Mouse (Mus musculus) CH12.LX (cell line): ENCODE results near the gene Tnfrsf22. TPM values are rescaled to one million over a fixed set of nuclear protein-coding genes. Genes with fewer than 3 reads are reported as not detected.

ENCODE experiments used
- DNase-seq: peaks from one replicate; pipeline ENCODE4 v3.0.0-alpha.2; 2013; ENCODE audit errors: extremely low read depth
- H3K27ac ChIP-seq: 2 replicates; pipeline ENCODE4 v1.5.1; 2012; ENCODE audit warnings: low read depth, mild to moderate bottlenecking, control low read depth, moderate library complexity; ENCODE audit not compliant: insufficient read depth
- H3K27me3 ChIP-seq: replicated peaks from 2 replicates; pipeline ENCODE3; 2012; ENCODE audit warnings: inconsistent platforms
- H3K36me3 ChIP-seq, 2 experiments: replicated peaks in 1 of 2; 2 replicates each; pipeline versions ENCODE3 to v1.6.1; 2012; ENCODE audit warnings: inconsistent platforms in 1 of 2, low read length in 1 of 2, mild to moderate bottlenecking in 1 of 2, mixed read lengths in 1 of 2, moderate library complexity in 1 of 2; ENCODE audit not compliant: control insufficient read depth in 1 of 2, insufficient read depth in 1 of 2
- H3K4me1 ChIP-seq, 2 experiments: 2 replicates each; pipeline ENCODE4 v1.6.1; 2012; ENCODE audit warnings: inconsistent platforms in 1 of 2, moderate library complexity in 1 of 2; ENCODE audit not compliant: insufficient read depth in 2 of 2, control insufficient read depth in 1 of 2
- H3K4me2 ChIP-seq: 2 replicates; pipeline ENCODE4 v1.6.1; 2012; ENCODE audit warnings: low read depth, mild to moderate bottlenecking, control low read depth; ENCODE audit not compliant: poor library complexity, insufficient read depth, severe bottlenecking
- H3K4me3 ChIP-seq, 3 experiments: fragments of 150-350 bp in 1 of 3; sonication (generic) in 1 of 3; replicated peaks in 1 of 3; 2 replicates each; pipeline versions ENCODE3 to v1.5.1; 2011 to 2012; ENCODE audit warnings: low read depth in 2 of 3, low read length in 2 of 3, mild to moderate bottlenecking in 2 of 3, moderate library complexity in 2 of 3, control low read depth in 1 of 3, improper control_type of control experiment in 1 of 3, inconsistent platforms in 1 of 3, mixed read lengths in 1 of 3; ENCODE audit not compliant: poor library complexity in 1 of 3
- H3K79me2 ChIP-seq: replicated peaks from 2 replicates; pipeline ENCODE4 v1.6.1; 2012; ENCODE audit warnings: mild to moderate bottlenecking, moderate library complexity; ENCODE audit not compliant: control insufficient read depth, poor library complexity, insufficient read depth, severe bottlenecking; ENCODE audit errors: extremely low read depth
- H3K9ac ChIP-seq: 2 replicates; pipeline ENCODE4 v1.6.1; 2012; ENCODE audit warnings: low read depth, mild to moderate bottlenecking, control low read depth, moderate library complexity; ENCODE audit not compliant: insufficient read depth
- H3K9me3 ChIP-seq: replicated peaks from 2 replicates; pipeline ENCODE3; 2012; ENCODE audit warnings: low read length, inconsistent platforms, mixed read lengths
- BHLHE40 ChIP-seq: IDR thresholded peaks from 2 replicates; pipeline ENCODE4 v1.6.1; 2011; ENCODE audit warnings: mild to moderate bottlenecking, low read depth, low read length, improper control_type of control experiment
- CHD2 ChIP-seq: IDR thresholded peaks from 2 replicates; pipeline ENCODE4 v1.6.1; 2011; ENCODE audit warnings: low read length, improper control_type of control experiment
- E2F4 ChIP-seq: IDR thresholded peaks from 2 replicates; pipeline ENCODE4 v1.6.1; 2011; ENCODE audit warnings: low read depth, low read length, improper control_type of control experiment; ENCODE audit not compliant: insufficient replicate concordance
- ELF1 ChIP-seq: IDR thresholded peaks from 2 replicates; pipeline ENCODE4 v1.6.1; 2014; ENCODE audit warnings: low read depth, mild to moderate bottlenecking, inconsistent platforms, low read length, improper control_type of control experiment
- EP300 ChIP-seq: IDR thresholded peaks from 2 replicates; pipeline ENCODE4 v1.6.1; 2011; ENCODE audit warnings: low read length, improper control_type of control experiment
- ETS1 ChIP-seq: conservative IDR thresholded peaks from 2 replicates; pipeline ENCODE4 v1.6.1; 2012; ENCODE audit warnings: low read depth, mild to moderate bottlenecking, inconsistent platforms, low read length, improper control_type of control experiment, moderate library complexity
- GABPA ChIP-seq: IDR thresholded peaks from 2 replicates; pipeline ENCODE4 v1.6.1; 2012; ENCODE audit warnings: low read depth, low read length, improper control_type of control experiment, inconsistent platforms; ENCODE audit not compliant: insufficient replicate concordance
- KAT2A ChIP-seq: IDR thresholded peaks from 2 replicates; pipeline ENCODE4 v1.6.1; 2012; ENCODE audit warnings: low read length, improper control_type of control experiment, inconsistent platforms; ENCODE audit not compliant: insufficient replicate concordance
- MAFK ChIP-seq: IDR thresholded peaks from 2 replicates; pipeline ENCODE4 v1.6.1; 2011; ENCODE audit warnings: low read length, improper control_type of control experiment; ENCODE audit not compliant: insufficient replicate concordance
- MAX ChIP-seq: IDR thresholded peaks from 2 replicates; pipeline ENCODE4 v1.6.1; 2011; ENCODE audit warnings: low read length, improper control_type of control experiment
- MEF2A ChIP-seq: IDR thresholded peaks from 2 replicates; pipeline ENCODE4 v1.6.1; 2014; ENCODE audit warnings: low read depth, mild to moderate bottlenecking, inconsistent platforms, low read length, improper control_type of control experiment, borderline replicate concordance
- MXI1 ChIP-seq: IDR thresholded peaks from 2 replicates; pipeline ENCODE4 v1.6.1; 2011; ENCODE audit warnings: mild to moderate bottlenecking, low read depth, low read length, improper control_type of control experiment
- MYC ChIP-seq: IDR thresholded peaks from 2 replicates; pipeline ENCODE4 v1.6.1; 2011; ENCODE audit warnings: low read depth, mild to moderate bottlenecking, improper control_type of control experiment, low read length
- NELFE ChIP-seq: IDR thresholded peaks from 2 replicates; pipeline ENCODE4 v1.6.1; 2011; ENCODE audit warnings: low read depth, low read length, improper control_type of control experiment
- NRF1 ChIP-seq: IDR thresholded peaks from 2 replicates; pipeline ENCODE4 v1.6.1; 2014; ENCODE audit warnings: low read depth, mild to moderate bottlenecking, inconsistent platforms, low read length, improper control_type of control experiment, moderate library complexity
- POLR2AphosphoS2 ChIP-seq: IDR thresholded peaks from 2 replicates; pipeline ENCODE4 v1.6.1; 2011; ENCODE audit warnings: low read depth, low read length, improper control_type of control experiment
- RAD21 ChIP-seq: IDR thresholded peaks from 2 replicates; pipeline ENCODE4 v1.6.1; 2011; ENCODE audit warnings: low read depth, mild to moderate bottlenecking, low read length, improper control_type of control experiment, moderate library complexity
- SMC3 ChIP-seq: IDR thresholded peaks from 2 replicates; pipeline ENCODE4 v1.6.1; 2011; ENCODE audit warnings: low read depth, low read length, improper control_type of control experiment
- TBP ChIP-seq: conservative IDR thresholded peaks from 2 replicates; pipeline ENCODE4 v1.6.1; 2011; ENCODE audit warnings: low read depth, low read length, improper control_type of control experiment
- TCF12 ChIP-seq: IDR thresholded peaks from 2 replicates; pipeline ENCODE4 v1.6.1; 2014; ENCODE audit warnings: low read depth, mild to moderate bottlenecking, inconsistent platforms, low read length, improper control_type of control experiment
- UBTF ChIP-seq: IDR thresholded peaks from 2 replicates; pipeline ENCODE4 v1.6.1; 2012; ENCODE audit warnings: low read depth, mild to moderate bottlenecking, inconsistent platforms, low read length, improper control_type of control experiment, moderate library complexity
- USF1 ChIP-seq: IDR thresholded peaks from 2 replicates; pipeline ENCODE4 v1.6.1; 2014; ENCODE audit warnings: low read depth, mild to moderate bottlenecking, inconsistent platforms, low read length, improper control_type of control experiment
- USF2 ChIP-seq: conservative IDR thresholded peaks from 2 replicates; pipeline ENCODE4 v1.6.1; 2011; ENCODE audit warnings: low read depth, low read length, improper control_type of control experiment
- ZNF384 ChIP-seq: IDR thresholded peaks from 2 replicates; pipeline ENCODE4 v1.6.1; 2012; ENCODE audit warnings: low read depth, low read length, improper control_type of control experiment, inconsistent platforms
- dilution Hi-C: fragments of 300-500 bp; cut with MboI; formaldehyde crosslinking; loops from 2 replicates; pipeline ENCODE4 v1.14.3; 2020; ENCODE audit warnings: low sequenced_read_pairs; ENCODE audit not compliant: extremely low pct_unique_long_range_greater_than_20kb, extremely low pct_ligation_motif_present
- in situ Hi-C: fragments of 300-500 bp; cut with MboI; formaldehyde crosslinking; loops from 3 replicates; pipeline ENCODE4 v1.14.3; 2019; ENCODE audit warnings: low sequenced_read_pairs, low pct_ligation_motif_present, low pct_unique_long_range_greater_than_20kb, mixed read lengths
- polyA plus RNA-seq: library from polyadenylated mRNA; unstranded; fragments of >175 nt; gene quantifications from 2 replicates; pipeline ENCODE4 v1.2.1, GENCODE M21; 2012; ENCODE audit warnings: low read depth; ENCODE audit not compliant: insufficient read length
- total RNA-seq, 2 experiments: library from RNA; depleted of rRNA; stranded (reverse); fragments of 300-350 nt in 1 of 2; fragments of >200 nt in 1 of 2; gene quantifications; 2 replicates each; pipeline ENCODE4 v1.2.3; 2012 to 2014

Tnfrsf22 gene
- total and polyA plus RNA-seq, 3 experiments: 3.8 to 8.7 (median 5.2) TPM

GRCm38 (mm10) chr7:143599428-143600230, 49.8 kb downstream of the Tnfrsf22 start, which contains the start of gene Cars (continued):
- TF ChIP-seq USF1 (no peak), POLR2AphosphoS2 (peak; percentile 91; the same call in 1 of the 2 replicates), EP300 (no peak), RAD21 (no peak)

- H3K9me3 ChIP-seq: no peaks in the 10 kb centered on the region
- H3K4me2 ChIP-seq: no peak overlapping the region
- TF ChIP-seq MXI1 (no peak), NELFE (no peak), SMC3 (no peak)
- peaks cover 72 to 88% of the 10 kb centered on the region in 2 experiments for H3K36me3 ChIP-seq
- dilution Hi-C loops (no loop called here), in situ Hi-C loops (loop anchor here (5.0 kb wide), 2 partner anchors 97 to 167 kb away; no protein-coding TSS in a partner anchor)
- no peak overlapping the region for H3K27ac ChIP-seq
- H3K4me3 ChIP-seq: no peak overlapping the region
- DNase-seq: no peak
- peaks cover 21 to 68% of the 10 kb centered on the region in 2 experiments for H3K4me1 ChIP-seq
- H3K79me2 ChIP-seq: peaks cover 99% of the 10 kb centered on the region
- no peak overlapping the region for H3K9ac ChIP-seq
- H3K27me3 ChIP-seq: no peaks in the 10 kb centered on the region
Observed at GRCm38 (mm10) chr7:143594865-143595264, 54.6 kb downstream of the Tnfrsf22 start.

DNA sequence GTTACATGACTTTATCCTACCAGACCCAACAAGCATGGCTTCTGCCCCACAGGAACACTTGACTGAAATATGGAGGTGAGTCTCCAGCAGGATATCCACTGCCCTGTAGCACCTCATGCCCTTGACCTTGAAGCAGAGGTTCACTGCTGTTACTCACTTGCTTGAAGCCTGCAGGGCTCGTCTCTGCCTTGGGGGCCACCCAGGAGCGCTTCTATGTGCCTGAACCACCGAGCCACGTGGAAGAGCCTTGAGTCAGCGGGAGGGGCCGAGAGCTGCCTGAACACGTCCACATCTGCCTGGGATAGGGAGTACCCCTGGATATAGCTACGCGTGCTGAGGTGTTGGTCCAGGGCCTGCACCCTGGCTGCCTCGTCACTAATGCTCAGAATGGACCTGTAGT, 57.2 kb downstream of the Tnfrsf22 start:
- TF ChIP-seq KAT2A: no peak
- no peak for TF ChIP-seq CHD2
- TF ChIP-seq USF1: no peak
- TF ChIP-seq USF2: no peak
- TF ChIP-seq SMC3: no peak
- no peak for TF ChIP-seq MAX
- no peak for TF ChIP-seq ETS1
- no peak for TF ChIP-seq E2F4
- TF ChIP-seq MAFK: no peak
- no peak for TF ChIP-seq BHLHE40
- no peak for TF ChIP-seq MYC
- no peak for TF ChIP-seq ELF1
- no peak for TF ChIP-seq TCF12
- no peak for TF ChIP-seq MEF2A
- no peak for TF ChIP-seq ZNF384
- no peak for TF ChIP-seq GABPA
- TF ChIP-seq TBP: no peak
- no peak for TF ChIP-seq UBTF
- no peak for TF ChIP-seq NRF1
- H3K9ac ChIP-seq: no peak overlapping the region
- H3K36me3 ChIP-seq: peaks cover 89 to 98% of the 10 kb centered on the region in 2 experiments

More for the DNA sequence above, 57.2 kb downstream of the Tnfrsf22 start:
- Histone ChIP-seq H3K4me3 (no peak overlapping the region), H3K4me2 (no peak overlapping the region), H3K9me3 (no peaks in the 10 kb centered on the region), H3K27ac (no peak overlapping the region), H3K4me1 (peaks cover 11 to 53% of the 10 kb centered on the region in 2 experiments), H3K27me3 (no peaks in the 10 kb centered on the region), H3K79me2 (peaks cover 84% of the 10 kb centered on the region)
- no peak for DNase-seq
- in situ Hi-C loops: no loop called here
- dilution Hi-C loops: no loop called here
